Mouse (Mus musculus) T-helper 1 cell (primary cell): ENCODE results near the gene Prr12.

Experiments used
- in situ Hi-C: fragments of 300-600 bp; cut with MboI, MseI; formaldehyde crosslinking; loops from one replicate; pipeline ENCODE4 v1.15.1; 2025; ENCODE audit warnings: high pct_unique_total_duplicates

The Prr12 gene

DNA sequence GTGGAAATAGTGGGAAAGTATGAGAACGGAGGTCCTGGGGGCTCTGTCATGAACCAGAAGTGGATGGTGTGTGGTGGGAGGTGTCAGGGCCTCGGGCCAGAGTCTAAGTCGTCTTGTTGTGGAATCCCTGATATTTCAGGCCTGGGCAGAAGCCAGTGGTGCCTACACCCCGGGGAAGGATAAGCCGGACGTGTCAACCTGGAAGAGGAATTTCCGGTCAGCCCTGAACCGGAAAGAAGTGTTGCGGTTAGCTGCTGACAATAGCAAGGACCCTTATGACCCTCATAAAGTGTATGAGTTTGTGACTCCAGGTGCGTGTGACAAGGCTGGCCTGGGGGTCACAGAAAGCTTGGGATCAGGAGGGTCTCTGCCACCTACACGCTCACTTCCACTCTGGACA, 52.9 kb downstream of the Prr12 start:
- in situ Hi-C loops, result no loop called here

DNA sequence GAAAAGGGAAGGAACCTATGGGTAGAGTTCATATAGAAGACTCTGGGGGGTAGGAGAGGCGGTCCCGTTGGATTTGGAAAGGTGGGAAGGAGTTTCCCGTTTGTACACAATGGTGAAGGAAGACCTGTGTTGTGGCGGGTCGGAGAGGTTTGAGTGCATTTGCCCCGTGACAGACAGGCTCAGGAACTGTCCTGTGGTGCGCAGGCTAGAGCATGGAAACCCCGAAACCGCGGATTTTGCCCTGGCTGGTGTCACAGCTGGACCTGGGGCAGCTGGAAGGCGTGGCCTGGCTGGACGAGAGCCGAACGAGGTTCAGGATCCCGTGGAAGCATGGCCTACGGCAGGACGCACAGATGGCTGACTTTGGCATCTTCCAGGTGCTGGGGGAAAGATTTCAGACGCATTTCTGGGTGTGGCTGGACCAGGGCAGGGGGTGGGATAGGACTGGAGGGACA, 54.2 kb downstream of the Prr12 start, which contains the start of gene Bcl2l12:
TSS of gene Bcl2l12 (minus strand) at position 212 of the 455 bp plus-strand sequence.
- in situ Hi-C loops, result no loop called here

DNA sequence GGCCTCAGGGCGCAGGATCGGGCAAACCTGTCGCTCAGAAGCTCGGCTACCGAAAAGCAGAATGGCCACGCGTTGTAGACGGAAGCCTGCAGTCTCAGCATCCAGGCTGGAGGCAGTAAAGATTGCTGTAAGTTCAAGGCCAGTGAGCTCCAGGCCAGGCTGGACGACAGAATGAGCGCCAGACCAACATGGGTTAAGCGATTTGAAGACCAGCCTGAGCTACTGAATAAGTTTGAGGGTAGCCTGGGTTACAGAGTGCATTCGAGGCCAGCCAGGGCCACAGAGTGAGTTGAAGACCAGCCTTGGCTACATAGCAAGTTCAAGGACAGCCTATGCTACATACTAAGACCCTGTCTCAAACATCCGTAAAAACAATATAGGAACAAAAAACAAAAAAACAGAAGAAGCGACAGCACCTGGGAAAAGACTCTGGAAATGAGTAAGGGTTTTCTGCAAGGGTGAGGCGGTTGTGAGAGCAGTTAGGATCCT, 54.7 kb downstream of the Prr12 start:
- in situ Hi-C loops, result no loop called here

DNA sequence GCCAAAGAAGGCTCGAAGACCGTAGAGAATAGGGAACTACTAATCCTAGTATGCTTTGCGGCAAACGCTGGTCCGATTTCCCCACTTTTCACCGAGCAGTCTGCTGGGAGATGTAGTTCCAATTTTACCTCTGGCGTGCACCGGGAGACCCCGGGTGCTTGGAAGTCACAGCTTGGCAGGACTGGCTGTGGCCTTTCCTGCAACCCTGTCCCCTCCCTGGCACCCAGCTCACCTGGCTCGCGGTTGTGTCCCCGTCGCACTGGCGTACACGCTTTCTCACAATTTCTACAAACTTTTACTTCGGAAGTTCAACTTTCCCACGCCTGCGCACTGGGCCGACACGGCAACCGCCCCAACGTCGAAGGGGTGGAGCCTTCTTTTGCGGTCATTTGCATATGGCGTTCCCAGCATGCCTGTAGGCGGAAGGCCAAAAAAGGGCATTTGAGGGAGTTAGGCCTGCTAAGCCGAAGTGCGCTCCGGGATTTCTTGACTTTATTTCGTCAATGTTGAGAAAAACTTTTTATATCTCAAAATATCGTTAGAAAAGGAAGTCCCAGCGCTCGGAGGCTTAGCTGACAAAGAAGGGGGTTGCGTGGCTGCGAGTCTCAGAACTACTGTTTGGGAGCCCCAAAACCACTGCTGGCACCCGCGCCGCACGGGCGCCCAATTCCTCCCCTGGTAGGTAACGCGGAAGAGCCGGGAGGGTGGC, 55.3 kb downstream of the Prr12 start, which contains the start of gene Irf3:
TSS of gene Irf3 (plus strand) at position 418 of the 709 bp plus-strand sequence.
- in situ Hi-C loops, result no loop called here

DNA sequence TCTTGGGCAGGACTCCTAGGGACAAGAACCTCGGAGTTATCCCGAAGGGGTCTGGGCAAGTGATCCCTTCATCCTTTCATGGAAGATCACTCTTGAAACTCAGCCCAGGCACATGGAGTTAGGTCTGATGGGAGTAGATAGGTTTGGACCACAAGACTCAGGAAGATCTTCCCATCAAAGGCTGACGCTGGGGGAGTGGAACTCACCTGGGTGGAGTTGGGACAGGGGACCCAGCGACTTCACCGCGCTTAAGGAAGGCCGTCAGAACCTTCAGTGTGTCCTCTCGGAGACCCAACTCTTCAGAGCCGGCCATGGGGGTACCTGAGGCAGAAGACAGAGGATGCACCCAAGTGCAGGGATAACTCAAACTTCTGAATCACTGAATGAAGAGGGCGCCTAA, 56.0 kb downstream of the Prr12 start:
- in situ Hi-C loops, result no loop called here

DNA sequence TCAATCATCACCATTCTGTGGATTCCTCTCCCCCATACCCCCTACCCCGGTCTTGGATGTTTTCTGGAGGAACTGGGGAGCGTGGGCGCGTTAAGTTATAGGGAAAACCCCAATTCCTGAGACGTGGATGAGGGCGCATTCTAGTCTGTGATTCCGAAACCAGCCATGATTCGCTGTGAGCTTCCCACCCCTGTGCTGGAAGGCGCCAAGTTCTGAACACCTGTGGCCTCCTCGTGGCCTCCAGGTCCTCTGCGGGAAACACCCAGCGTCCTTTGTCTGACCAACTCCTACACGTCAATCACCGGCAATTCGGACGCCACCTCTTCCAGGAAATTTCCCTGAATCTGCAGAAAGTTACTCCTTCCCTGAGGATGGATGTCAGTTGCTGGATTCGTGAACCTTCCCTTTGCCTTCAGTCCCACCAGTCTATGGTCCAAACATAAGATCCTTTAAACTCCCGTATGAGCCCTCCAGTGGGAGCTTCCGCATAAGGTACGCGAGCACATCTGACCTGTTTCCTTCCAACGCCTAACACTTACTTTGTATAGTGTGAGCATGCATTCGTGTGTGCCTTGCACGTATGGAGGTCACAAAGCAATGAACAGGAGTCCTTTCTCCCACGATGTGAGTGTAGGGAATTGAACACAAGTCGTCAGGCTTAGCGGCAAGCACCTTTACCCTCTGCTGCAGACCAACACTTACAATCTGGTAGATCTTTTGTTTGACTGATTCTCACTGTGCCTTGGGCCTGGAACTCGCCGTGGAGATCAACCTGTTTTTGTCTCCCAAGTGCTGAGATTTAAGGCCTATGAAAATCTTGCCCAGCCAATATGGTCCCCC, 65.6 kb downstream of the Prr12 start:
- in situ Hi-C loops, result no loop called here

DNA sequence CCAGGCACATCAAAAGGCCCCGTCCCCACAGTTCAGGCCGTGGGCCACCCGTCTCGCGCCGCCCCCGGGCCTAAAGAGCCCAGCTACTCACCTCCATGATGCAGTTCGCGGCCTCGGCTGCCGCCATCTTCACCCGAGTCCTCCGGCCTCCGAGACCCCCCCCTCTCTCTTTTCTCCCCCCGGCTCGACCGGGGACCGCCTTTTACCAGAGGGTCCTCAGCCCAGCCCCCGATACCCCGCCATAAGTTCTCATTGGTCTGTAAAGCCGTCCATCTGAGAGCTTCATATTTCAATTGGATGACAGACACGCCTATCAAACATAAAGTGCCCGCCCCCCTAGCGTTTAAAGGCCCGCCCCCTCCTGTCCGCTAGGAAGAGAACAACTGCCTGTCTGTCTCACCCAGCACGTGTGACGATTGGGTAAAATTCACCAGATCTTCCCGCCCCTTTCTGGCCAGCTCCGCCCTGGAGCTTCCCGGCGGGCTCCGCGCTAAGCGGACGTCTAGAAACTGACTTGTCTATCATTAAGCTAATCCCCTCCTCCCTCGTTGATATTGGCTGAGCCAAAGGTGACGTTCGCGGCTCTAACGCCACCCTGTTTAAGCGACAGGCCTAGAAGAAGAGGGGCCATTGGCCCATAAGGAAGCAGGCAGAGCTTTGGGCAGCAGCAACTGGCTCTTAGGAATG, 66.3 kb downstream of the Prr12 start, which contains the start of gene Prmt1:
TSS of gene Prmt1 (minus strand) at position 377 of the 687 bp plus-strand sequence.
- in situ Hi-C loops, result no loop called here

DNA sequence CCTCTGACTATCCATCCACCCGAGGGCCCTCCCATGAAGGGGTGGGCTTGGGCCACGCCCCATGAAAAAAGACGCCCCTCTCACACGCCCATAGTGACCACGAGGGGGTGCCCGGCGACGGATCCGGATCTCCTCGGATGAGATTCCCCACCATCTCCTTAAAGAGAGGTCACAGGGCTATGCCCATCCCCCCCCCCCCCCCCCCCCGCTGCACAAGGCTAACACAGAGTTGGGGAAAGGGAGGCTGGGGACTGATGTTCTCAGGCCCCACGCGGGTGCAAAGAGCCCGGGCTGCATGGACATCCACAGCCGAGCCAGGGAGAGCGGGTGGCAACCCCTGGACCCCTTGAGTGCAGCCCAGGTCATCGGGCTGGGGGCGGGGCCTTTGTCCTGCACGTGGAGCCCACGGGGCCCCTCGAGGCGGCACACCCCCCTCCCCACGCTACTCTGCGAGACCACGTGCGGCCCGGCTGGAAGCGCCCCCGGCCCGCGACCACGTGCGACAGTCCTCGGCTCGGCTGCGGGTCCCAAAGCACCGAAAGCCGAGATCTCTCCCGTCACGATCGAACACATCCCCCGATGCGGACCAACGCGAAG, 67.0 kb downstream of the Prr12 start:
- in situ Hi-C loops, result no loop called here

DNA sequence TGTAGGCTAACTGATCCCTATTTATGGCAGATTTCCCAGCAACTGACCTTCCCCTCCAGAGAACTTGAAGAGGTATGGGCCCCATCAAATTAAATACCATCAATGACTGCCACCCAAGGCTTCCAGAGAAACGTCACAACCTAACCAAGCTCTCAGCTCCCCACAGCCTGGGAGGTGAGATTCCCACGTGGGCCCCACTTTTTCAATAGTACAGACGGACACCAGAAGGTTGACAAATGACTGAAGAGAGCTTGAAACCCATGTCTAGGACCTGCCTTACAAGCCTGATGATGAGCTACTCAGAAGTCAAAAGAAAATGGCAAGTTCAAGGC, 67.9 kb downstream of the Prr12 start:
- in situ Hi-C loops, result no loop called here

DNA sequence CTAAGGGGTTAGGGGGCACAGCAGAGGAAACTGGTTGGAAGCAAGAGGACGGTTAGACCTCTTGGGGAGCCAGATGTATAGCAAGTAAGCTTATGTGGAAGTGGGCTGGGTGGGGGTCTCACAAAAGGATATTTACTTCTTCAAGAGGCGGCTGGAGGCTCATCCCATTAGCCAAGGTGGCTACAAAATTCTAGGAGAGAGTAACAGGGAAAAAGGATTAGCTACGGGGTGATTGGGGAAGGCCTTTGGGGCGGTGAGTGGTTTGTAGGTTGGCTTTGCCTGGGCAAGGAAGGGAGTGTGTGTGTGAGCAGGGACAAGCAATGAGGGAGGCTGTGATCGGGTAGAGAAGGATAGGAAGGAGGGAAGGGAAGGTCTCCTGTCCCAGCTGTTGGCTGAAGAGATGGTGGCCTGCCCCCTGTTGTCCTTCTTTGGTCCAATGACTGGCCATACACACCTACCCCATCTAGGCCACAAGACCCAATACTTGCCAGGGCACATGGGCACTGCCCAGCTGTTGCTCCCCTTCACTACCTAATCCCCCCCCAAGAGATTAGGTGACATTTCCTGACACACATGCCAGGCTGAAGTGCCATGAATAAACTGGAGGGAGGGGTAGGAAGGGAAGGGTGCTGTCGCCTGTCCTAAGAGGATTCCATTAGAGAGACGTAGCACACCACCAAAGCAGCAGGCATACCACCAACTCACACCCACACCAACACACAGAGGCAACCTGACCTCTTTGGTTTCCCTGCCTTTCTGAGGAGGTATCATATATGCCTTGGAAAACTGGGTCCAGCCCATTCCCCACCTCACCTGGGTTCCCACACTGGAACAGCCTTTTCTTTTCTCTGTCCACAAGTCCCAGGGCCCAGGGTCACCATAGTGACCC, 68.5 kb downstream of the Prr12 start:
- in situ Hi-C loops, result no loop called here

DNA sequence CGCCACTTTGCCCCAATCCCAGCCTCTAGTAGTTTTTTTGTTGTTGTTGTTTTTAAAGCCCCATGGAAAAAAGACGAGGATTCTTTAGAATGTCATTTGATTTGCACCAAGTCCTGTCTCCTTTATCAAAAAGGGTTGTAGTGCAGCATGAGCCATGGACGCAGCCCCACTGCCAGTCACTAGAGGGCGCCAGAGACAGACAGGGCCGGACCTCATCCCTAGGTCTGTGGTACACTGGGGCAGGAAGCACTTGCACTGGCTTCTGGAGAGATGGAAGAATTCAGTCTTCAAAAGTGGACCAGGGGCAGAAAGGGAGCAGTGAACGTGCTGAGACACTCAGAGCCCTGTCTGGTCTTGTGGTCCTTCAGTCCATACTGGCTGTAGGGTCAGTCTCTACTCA, 69.6 kb downstream of the Prr12 start:
- in situ Hi-C loops, result no loop called here

DNA sequence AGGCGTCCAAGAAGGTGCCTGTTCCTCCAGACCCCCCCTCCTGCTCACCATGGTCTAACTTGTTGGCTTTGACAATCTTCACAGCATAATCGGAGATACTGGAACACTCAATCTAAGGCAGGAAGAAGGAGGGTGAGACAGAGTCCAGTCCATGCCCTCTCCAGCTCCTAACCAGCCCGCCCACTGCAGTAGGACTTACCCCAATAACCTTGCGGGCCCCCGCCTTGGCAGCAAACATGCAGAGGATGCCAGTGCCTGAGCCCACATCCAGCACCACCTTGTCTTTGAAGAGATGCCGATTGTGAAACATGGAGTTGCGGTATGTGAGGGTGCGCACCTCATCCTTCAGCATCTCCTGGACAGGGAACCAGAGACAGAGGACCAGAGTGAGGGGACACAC, 71.1 kb downstream of the Prr12 start:
- in situ Hi-C loops, result no loop called here

DNA sequence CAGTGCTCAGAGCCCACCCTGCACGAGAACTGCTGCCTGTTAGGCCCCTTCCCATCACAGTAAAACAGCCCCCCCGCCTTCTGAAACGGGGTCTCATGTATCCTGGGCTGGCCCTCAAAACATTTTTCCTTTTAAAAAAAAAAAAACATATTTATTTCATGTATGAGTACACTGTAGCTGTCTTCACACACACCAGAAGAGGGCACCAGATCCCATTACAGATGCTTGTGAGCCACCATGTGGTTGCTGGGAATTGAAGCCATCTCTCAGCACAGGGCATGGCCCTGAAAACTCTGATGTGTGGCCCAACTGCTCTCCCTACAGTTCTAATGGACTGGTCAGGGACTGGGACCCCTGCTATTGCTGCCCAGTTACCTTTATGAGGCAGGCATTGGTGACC, 74.4 kb downstream of the Prr12 start:
- in situ Hi-C loops, result no loop called here
